Mouse (Mus musculus) G1E (cell line): ENCODE data around the gene Adamts13.

ENCODE experiments used
- CTCF ChIP-seq: IDR thresholded peaks from 2 replicates; pipeline ENCODE4 v1.5.1; 2012; ENCODE audit warnings: low read depth, low read length, inconsistent platforms, mixed read lengths
- GATA1 ChIP-seq: IDR thresholded peaks from 2 replicates; pipeline ENCODE4 v1.6.1; 2012; ENCODE audit warnings: borderline replicate concordance, low read length, inconsistent platforms, mixed read lengths
- POLR2AphosphoS5 ChIP-seq: IDR thresholded peaks from 2 replicates; pipeline ENCODE4 v1.6.1; 2012; ENCODE audit warnings: low read depth, low read length, inconsistent platforms; ENCODE audit not compliant: insufficient replicate concordance
- TAL1 ChIP-seq: conservative IDR thresholded peaks from 2 replicates; pipeline ENCODE4 v1.6.1; 2012; ENCODE audit warnings: low read depth, low read length, inconsistent platforms, mixed read lengths

- TF ChIP-seq POLR2AphosphoS5 (no peak), CTCF (no peak), TAL1 (no peak), GATA1 (no peak)
These were observed 20.4 kb upstream of the Adamts13 start for GRCm38 (mm10) chr2:26952866-26953265.
